Mouse (Mus musculus): ENCODE measurements around the gene Acad12. TPM values are rescaled to one million over a fixed set of nuclear protein-coding genes. Genes with fewer than 3 reads are reported as not detected.
A peak's percentile ranks its signal among the peaks of the same experiment; 100 is the strongest.
"Not testable (repeated sequence)": the region's sequence is repeated elsewhere in the genome, so short reads cannot be mapped to it uniquely, and the experiment has no call there.

Gene Acad12
- polyA plus RNA-seq, 1 experiment from 2014 or later, result 1.9 TPM

DNA sequence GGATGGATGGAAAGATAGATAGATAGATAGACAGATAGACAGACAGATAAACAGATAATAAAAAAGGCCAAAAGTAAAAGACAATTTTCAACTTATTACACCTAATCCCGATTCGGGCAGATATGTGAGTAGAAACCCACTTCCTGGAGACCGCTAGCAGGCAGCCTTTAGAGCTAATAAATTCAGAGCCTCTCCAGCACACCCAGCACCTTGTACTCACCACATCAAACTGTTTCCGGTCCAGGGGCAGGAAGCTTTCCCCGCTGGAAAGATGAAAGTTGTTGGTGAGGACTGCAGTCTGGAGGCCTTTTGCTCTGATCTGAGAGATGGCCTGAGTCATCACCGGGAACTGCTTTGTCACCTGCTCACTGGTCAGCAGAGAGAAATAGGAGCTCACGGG is 30.4 kb upstream of the Acad12 start:
- no peaks in the 10 kb centered on the region for H3K27me3 ChIP-seq (ENCODE audit: insufficient read depth, poor library complexity, severe bottlenecking)
- H3K4me3 ChIP-seq, result no peak overlapping the region
- 87% methylated on average over 7 of the region's 7 CpGs for WGBS
- DNase-seq (ENCODE audit: low spot score), result no peak
- H3K27ac ChIP-seq, result no peak overlapping the region
- no peaks in the 10 kb centered on the region for H3K36me3 ChIP-seq
- no peaks in the 10 kb centered on the region for H3K4me1 ChIP-seq (replicated peaks)
- no peaks in the 10 kb centered on the region for H3K9me3 ChIP-seq

DNA sequence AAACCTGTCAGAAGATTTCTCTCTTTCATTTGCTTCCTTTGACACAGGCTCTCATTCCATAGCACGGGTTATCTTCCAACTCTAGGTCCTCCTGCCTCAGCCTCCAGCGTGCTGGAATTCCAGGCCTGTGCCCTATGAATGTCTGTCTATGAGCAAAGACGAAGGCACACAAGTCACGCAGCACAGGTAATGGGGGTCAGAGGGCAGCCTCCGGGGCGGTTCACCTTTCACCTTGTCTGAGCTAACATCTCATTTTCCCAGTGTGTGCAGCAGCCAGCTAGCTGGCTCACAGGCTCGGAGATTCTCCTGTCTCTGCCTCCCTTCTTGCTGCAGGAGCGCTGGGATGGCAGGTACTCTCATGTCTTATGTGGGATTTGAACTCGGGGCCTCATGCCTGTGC is 20.9 kb upstream of the Acad12 start:
- H3K27ac ChIP-seq, result no peak overlapping the region
- no peak for DNase-seq (ENCODE audit: low spot score)
- H3K9me3 ChIP-seq, result no peaks in the 10 kb centered on the region
- H3K36me3 ChIP-seq, result no peaks in the 10 kb centered on the region
- peaks cover 7% of the 10 kb centered on the region; the same call in 1 of the 2 replicates for H3K4me1 ChIP-seq (replicated peaks)
- H3K4me3 ChIP-seq, result no peak overlapping the region
- no peaks in the 10 kb centered on the region for H3K27me3 ChIP-seq (ENCODE audit: insufficient read depth, poor library complexity, severe bottlenecking)
- WGBS, result 92% methylated on average over 9 of the region's 9 CpGs

DNA sequence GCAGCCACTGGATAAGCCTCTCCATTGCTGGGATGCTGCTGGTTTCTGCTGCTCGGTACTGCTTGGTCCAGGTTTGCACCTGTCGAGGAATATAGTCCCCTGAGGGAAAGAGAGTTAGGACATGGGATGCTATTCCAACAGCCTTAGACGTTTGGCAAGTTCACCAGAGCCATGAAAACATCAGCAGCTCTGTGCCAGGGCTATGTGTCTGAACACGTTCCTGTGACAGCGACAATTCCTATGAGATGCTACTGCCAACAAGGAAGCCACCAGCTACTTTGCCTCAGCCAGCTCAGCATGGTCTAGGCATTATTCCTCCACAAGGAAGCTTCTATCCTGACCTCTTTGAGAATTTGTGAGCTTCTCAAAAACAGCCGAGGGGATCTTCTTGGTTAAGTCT is 18.6 kb upstream of the Acad12 start:
- H3K36me3 ChIP-seq, result no peaks in the 10 kb centered on the region
- peaks cover 14% of the 10 kb centered on the region for H3K4me1 ChIP-seq (replicated peaks)
- no peak for DNase-seq (ENCODE audit: low spot score)
- no peak overlapping the region for H3K4me3 ChIP-seq
- H3K27ac ChIP-seq, result no peak overlapping the region
- no peaks in the 10 kb centered on the region for H3K27me3 ChIP-seq (ENCODE audit: insufficient read depth, poor library complexity, severe bottlenecking)
- no peaks in the 10 kb centered on the region for H3K9me3 ChIP-seq
- 84% methylated on average over 6 of the region's 6 CpGs for WGBS

DNA sequence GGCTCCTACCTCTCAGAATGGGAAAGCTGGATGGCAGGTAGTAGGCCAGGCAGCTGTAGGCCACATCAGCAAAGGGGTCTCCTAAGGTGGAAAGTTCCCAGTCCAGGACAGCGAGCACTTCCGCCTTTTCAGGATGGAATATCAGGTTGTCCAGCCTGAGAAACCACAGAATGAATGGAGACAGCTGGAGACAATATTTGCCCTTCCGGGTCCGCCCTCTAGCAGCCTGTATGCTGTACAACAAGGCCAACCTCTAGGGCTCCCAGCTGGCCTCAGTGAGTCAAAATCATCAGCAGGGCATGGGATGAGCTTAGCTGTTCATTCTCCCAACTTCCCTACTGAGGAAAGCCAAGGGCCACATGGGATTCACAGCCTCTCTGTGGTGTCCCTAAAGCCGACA is 15.9 kb upstream of the Acad12 start:
- no peaks in the 10 kb centered on the region for H3K36me3 ChIP-seq
- no peaks in the 10 kb centered on the region for H3K27me3 ChIP-seq (ENCODE audit: insufficient read depth, poor library complexity, severe bottlenecking)
- peaks cover 15% of the 10 kb centered on the region for H3K4me1 ChIP-seq (replicated peaks)
- DNase-seq (ENCODE audit: low spot score), result no peak
- H3K27ac ChIP-seq, result no peak overlapping the region
- WGBS, result 91% methylated on average over 5 of the region's 5 CpGs
- no peak overlapping the region for H3K4me3 ChIP-seq
- H3K9me3 ChIP-seq, result no peaks in the 10 kb centered on the region

DNA sequence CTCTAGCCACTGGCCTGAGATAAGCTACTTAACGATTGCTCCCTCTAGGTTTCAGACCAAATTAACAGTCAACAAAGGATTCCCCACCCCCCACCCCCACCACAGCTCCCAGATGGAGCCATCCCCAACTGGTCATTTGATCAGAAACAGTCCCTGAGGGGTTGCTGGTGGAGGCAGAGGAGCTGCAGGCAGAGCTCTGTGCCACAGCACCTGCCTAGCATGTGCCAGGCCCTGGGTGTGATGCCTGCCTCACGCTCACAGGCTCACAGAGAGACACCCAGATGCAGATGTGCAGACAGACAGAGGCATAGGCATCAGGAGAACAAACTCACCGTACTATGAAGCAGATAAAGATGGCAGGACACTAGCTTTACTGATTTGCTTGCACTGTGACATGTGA is 14.1 kb upstream of the Acad12 start:
- Histone ChIP-seq H3K4me3 (no peak overlapping the region), H3K4me1 (replicated peaks) (peaks cover 15% of the 10 kb centered on the region), H3K36me3 (no peaks in the 10 kb centered on the region), H3K27me3 (ENCODE audit: insufficient read depth, poor library complexity, severe bottlenecking) (no peaks in the 10 kb centered on the region), H3K9me3 (no peaks in the 10 kb centered on the region), H3K27ac (peak overlapping the region; percentile 56; the same call in 1 of the 2 replicates)
- DNase-seq (ENCODE audit: low spot score), result peak; percentile 6
- WGBS, result 51% methylated on average over 3 of the region's 3 CpGs

DNA sequence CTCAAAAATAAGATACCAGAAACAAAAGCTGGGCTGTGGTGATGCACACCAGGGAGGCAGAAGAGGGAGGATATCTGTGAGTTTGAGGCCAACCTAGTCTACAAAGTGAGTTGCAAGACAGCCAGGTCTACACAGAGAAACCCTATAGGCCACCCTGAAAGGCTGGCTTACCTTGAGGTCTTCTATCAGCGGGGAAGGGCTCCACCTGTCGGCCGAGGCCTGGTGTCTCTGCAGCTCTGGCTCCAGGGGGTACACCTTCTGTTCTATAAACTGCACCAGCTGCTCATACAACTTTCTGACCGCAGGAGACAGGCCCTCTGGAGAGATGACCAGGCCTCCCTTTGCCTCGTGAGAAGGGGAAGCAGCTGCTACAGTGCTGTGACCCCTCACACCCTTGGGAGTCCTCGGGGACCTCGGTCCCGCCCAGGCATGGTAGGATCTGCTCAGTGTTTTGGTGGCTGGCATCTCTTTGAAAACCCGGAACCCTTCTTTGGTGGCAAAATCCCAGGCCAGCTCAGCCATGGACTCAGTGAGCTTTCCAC is 12.4 kb upstream of the Acad12 start:
- DNase-seq (ENCODE audit: low spot score); H3K4me3 ChIP-seq; H3K36me3 ChIP-seq; H3K27ac ChIP-seq; H3K9me3 ChIP-seq; H3K27me3 ChIP-seq (ENCODE audit: insufficient read depth, poor library complexity, severe bottlenecking): not testable (repeated sequence)
- peaks cover 15% of the 10 kb centered on the region for H3K4me1 ChIP-seq (replicated peaks)
- WGBS, result 69% methylated on average over 9 of the region's 9 CpGs

DNA sequence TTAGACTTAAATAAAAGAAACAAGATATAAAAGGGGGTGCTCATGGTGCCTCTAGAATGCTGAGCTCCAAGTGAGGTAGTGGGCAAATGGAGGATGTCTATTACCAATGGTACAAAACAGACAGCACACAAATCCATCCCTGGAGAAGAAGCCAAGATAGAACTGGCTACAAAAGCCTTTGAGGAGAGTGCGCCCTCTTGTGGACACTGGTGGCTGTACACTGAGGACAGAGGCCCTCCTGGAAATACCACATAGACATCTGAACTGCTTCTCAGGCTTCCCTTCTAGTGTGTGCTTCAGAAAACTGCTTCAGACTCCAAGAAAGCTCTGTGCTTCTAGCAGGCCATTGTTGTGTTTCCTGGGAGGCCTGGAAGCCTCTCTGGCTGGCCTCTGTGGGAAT is 9.1 kb upstream of the Acad12 start:
- WGBS, result 0% methylated on average over 1 of the region's 1 CpGs
- H3K27ac ChIP-seq, result no peak overlapping the region
- DNase-seq (ENCODE audit: low spot score), result peak; percentile 73
- no peaks in the 10 kb centered on the region for H3K36me3 ChIP-seq
- no peaks in the 10 kb centered on the region for H3K9me3 ChIP-seq
- no peak overlapping the region for H3K4me3 ChIP-seq
- H3K27me3 ChIP-seq (ENCODE audit: insufficient read depth, poor library complexity, severe bottlenecking), result no peaks in the 10 kb centered on the region
- peaks cover 7% of the 10 kb centered on the region for H3K4me1 ChIP-seq (replicated peaks)

DNA sequence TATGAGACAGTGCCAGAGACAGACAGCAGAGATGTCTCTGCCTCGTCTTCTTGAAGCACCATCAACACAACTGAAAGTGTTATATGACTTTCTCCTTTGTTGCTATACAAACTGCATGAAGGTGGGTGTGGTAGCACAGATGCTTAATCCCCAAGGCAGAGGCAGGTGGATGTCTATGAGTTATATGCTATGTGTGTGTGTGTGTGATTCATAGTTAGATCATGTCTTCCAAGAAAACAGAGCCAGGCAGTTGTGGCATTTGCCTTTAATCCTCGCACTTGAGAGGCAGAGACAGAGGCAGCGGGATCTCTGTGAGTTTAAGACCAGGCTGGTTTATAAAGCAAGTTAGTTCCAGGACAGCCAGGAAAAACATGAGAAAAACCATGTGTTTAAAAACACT is 4.5 kb upstream of the Acad12 start:
- DNase-seq (ENCODE audit: low spot score), result no peak
- H3K9me3 ChIP-seq, result no peaks in the 10 kb centered on the region
- no peak overlapping the region for H3K27ac ChIP-seq
- no peak overlapping the region for H3K4me3 ChIP-seq
- 0 out of 2 replicates have a peak, but pooled peaks cover 7% of the 10 kb centered on the region for H3K36me3 ChIP-seq
- H3K27me3 ChIP-seq (ENCODE audit: insufficient read depth, poor library complexity, severe bottlenecking), result no peaks in the 10 kb centered on the region
- peaks cover 16% of the 10 kb centered on the region for H3K4me1 ChIP-seq (replicated peaks)
- WGBS, result 88% methylated on average over 3 of the region's 3 CpGs

DNA sequence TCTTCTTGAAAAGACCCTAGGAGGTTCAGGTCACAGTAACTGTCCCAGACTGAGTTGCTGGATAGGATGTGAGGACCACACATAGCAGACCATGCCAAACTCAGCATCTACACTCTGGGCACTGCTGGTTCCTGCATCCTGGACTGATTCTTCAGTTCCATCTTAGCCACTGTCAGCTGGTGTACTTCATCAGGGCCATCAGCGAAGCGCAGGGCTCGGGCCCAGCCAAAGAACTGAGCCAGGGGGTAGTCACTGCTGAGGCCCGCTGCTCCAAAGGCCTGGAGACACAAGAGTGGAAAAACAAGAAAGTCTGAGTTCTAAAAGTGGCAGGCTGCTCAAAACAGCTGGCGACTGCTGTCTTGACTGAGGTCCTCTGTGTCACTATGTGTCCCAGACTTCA is 2.4 kb upstream of the Acad12 start:
- Histone ChIP-seq H3K4me1 (replicated peaks) (peaks cover 16% of the 10 kb centered on the region), H3K4me3 (no peak overlapping the region), H3K36me3 (0 out of 2 replicates have a peak, but pooled peaks cover 7% of the 10 kb centered on the region), H3K9me3 (no peaks in the 10 kb centered on the region), H3K27me3 (ENCODE audit: insufficient read depth, poor library complexity, severe bottlenecking) (no peaks in the 10 kb centered on the region), H3K27ac (no peak overlapping the region)
- no peak for DNase-seq (ENCODE audit: low spot score)
- 95% methylated on average over 5 of the region's 5 CpGs for WGBS

DNA sequence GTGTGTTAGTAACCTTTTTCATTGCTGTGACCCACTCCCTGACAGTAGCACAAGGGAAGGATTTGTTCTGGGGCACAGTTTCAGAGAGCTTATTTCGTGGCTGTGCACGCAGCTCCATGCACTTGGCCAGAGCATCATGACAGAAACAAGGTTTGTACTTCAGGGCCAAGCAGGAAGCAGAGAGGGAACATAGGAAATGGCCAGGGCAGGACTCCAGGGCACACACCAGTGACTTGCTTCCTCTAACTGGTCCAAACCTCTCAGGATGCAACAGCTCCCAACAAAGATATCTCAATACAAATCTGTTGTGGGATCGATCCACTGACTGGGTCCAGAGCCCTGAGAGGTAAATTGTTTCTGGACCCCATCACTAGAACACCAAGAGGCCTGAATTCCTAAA is 3.8 kb downstream of the Acad12 start:
- H3K4me1 ChIP-seq (replicated peaks), result peaks cover 11% of the 10 kb centered on the region
- WGBS, result 89% methylated on average over 3 of the region's 3 CpGs
- not testable (repeated sequence) for H3K9me3 ChIP-seq; H3K27me3 ChIP-seq (ENCODE audit: insufficient read depth, poor library complexity, severe bottlenecking); H3K36me3 ChIP-seq; H3K27ac ChIP-seq; DNase-seq (ENCODE audit: low spot score); H3K4me3 ChIP-seq

DNA sequence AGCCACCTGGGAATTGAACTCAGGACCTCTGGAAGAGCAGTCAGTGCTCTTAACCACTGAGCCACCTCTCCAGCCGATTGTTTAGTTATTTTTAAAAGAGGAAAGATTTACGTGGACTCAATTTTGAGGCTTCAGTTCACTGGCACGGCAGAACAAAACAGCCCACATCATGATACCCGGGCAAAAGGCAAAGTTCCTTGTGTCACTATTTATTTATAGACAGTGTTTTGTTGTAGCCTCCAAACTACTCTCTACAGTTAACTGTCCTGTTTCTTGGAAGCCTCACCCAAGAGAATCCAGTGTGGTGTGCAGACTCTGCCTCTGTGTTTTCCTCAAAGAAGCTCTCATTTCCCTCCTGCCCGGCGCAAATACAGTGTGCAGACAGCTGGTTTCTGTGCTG is 6.7 kb downstream of the Acad12 start:
- H3K4me1 ChIP-seq (replicated peaks), result no peaks in the 10 kb centered on the region
- H3K4me3 ChIP-seq, result no peak overlapping the region
- H3K27me3 ChIP-seq (ENCODE audit: insufficient read depth, poor library complexity, severe bottlenecking), result no peaks in the 10 kb centered on the region
- WGBS, result 91% methylated on average over 6 of the region's 6 CpGs
- H3K27ac ChIP-seq, result no peak overlapping the region
- no peaks in the 10 kb centered on the region for H3K36me3 ChIP-seq
- no peak for DNase-seq (ENCODE audit: low spot score)
- no peaks in the 10 kb centered on the region for H3K9me3 ChIP-seq

DNA sequence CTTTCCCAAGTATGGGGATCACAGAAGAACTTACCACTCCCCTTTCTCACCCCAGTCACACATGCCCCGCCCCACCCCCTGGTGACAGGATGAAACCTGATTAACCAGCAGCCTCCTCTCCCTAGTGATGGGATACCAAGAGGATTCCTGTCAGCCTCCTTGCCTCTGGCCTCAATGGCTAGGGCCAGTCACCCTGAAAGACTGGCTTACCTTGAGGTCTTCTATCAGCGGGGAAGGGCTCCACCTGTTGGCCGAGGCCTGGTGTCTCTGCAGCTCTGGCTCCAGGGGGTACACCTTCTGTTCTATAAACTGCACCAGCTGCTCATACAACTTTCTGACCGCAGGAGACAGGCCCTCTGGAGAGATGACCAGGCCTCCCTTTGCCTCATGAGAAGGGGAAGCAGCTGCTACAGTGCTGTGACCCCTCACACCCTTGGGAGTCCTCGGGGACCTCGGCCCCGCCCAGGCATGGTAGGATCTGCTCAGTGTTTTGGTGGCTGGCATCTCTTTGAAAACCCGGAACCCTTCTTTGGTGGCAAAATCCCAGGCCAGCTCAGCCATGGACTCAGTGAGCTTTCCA is 9.1 kb downstream of the Acad12 start:
- H3K4me1 ChIP-seq (replicated peaks); H3K27ac ChIP-seq; H3K4me3 ChIP-seq; H3K27me3 ChIP-seq (ENCODE audit: insufficient read depth, poor library complexity, severe bottlenecking); H3K9me3 ChIP-seq; H3K36me3 ChIP-seq; DNase-seq (ENCODE audit: low spot score): not testable (repeated sequence)
- 52% methylated on average over 8 of the region's 8 CpGs for WGBS

DNA sequence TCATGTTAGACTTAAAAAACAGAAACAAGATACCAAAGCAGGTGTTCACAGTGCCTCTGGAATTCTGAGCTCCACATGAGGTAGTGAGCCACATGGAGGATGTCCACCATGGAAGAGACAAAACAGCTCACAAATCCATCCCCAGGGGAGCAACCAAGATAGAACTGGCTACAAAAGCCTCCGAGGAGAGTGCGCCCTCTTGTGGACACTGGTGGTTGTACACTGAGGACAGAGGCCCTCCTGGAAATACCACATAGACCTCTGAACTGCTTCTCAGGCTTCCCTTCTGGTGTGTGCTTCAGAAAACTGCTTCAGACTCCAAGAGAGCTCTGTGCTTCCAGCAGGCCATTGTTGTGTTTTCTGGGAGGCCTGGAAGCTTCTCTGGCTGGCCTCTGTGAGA is 12.6 kb downstream of the Acad12 start:
- Histone ChIP-seq H3K27me3 (ENCODE audit: insufficient read depth, poor library complexity, severe bottlenecking) (no peaks in the 10 kb centered on the region), H3K36me3 (no peaks in the 10 kb centered on the region), H3K4me1 (replicated peaks) (no peaks in the 10 kb centered on the region), H3K9me3 (no peaks in the 10 kb centered on the region), H3K27ac (no peak overlapping the region), H3K4me3 (no peak overlapping the region)
- DNase-seq (ENCODE audit: low spot score), result peak; percentile 77
- 1% methylated on average over 2 of the region's 2 CpGs for WGBS

DNA sequence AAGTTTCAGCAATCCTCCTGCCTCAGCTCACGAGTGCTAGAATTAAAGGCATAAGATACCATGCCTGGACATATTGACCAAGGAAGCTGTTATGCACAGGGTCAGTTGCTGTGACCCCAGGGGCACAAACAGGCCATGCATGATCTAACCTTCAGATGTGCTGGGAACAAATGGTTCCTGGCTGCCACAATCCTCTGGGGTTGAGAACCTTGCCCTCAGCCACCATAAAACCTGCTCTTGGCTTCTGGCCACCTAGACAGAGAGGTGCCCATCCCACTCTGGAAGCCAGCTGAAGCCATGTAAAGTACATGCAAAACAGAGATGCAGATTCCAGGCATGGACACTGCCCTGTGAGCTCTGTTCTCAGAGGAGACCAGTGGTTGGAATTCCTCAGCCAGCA is 14.9 kb downstream of the Acad12 start:
- DNase-seq (ENCODE audit: low spot score); H3K4me3 ChIP-seq; H3K4me1 ChIP-seq (replicated peaks); H3K27me3 ChIP-seq (ENCODE audit: insufficient read depth, poor library complexity, severe bottlenecking); H3K9me3 ChIP-seq; H3K27ac ChIP-seq; H3K36me3 ChIP-seq: not testable (repeated sequence)
- WGBS, result 77% methylated on average over 1 of the region's 1 CpGs

All from hindbrain, embryonic 10.5 days (tissue).